Mouse (Mus musculus) layer of hippocampus, adult 2 months (tissue): ENCODE measurements around the gene Hrg. TPM values are rescaled to one million over a fixed set of nuclear protein-coding genes. Genes with fewer than 3 reads are reported as not detected.
A peak's percentile ranks its signal among the peaks of the same experiment; 100 is the strongest.
"Not testable (repeated sequence)": the region's sequence is repeated elsewhere in the genome, so short reads cannot be mapped to it uniquely, and the experiment has no call there.

Source experiments
- DNase-seq, 2 experiments: peaks; one replicate each; pipeline ENCODE4 v3.0.0; 2022; ENCODE audit warnings: low spot score in 2 of 2
- H3K27ac ChIP-seq: fragments of 200-600 bp; 2 replicates; pipeline ENCODE4 v1.8.1; 2022
- H3K4me3 ChIP-seq: fragments of 200-600 bp; 2 replicates; pipeline ENCODE4 v1.8.1; 2022; ENCODE audit warnings: mild to moderate bottlenecking
- CTCF ChIP-seq: fragments of 200-600 bp; conservative IDR thresholded peaks from 2 replicates; pipeline ENCODE4 v1.8.1; 2022; ENCODE audit warnings: antibody characterized with exemption, mild to moderate bottlenecking, moderate library complexity
- total RNA-seq, 2 experiments: library from RNA; stranded (reverse); gene quantifications; 2 replicates each; pipeline ENCODE4 v1.2.3; 2021

The Hrg gene
- total RNA-seq, 2 experiments from 2014 or later = not detected

DNA sequence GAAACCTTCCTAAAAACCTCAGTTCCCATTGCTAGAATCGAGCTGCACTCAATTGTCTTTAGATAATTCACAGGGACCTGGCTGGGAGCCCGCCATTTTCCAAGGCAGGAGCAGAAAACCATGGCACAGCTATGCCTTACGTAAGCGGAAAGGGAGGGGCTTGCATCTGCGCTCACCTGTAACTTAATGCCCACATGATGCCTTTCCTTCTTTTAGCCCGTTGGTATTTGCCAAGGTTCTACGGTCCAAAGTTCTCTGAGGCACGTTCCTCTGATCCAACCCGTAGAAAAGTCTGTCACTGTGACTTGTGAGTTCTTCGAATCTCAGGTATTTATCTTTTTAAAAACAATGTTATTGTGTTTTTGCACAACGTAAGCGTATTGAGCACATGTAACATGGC is 13.2 kb upstream of the Hrg start:
- no peak overlapping the region for H3K4me3 ChIP-seq
- H3K27ac ChIP-seq = no peak overlapping the region
- TF ChIP-seq CTCF = no peak
- no peak for DNase-seq

DNA sequence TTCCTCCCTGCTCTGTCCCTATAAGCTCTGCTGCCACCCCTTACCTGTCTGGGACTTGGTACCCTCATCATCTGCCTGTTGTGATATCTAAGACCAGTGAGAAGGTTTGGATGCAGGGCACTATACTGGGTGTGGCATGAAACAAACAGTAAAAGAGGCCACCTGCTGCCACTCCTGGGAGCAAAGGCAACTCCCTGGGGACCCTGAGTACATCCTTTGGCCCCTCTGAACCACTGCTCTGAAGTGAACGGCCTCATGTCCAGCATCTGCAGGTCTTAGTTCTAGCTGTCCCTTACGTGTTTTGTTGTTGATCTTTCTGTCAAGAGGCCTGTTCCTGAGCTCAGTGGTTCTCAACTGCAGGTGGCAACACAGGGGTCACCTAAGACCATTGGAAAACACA is 12.3 kb upstream of the Hrg start:
- Histone ChIP-seq H3K27ac (no peak overlapping the region), H3K4me3 (no peak overlapping the region)
- no peak for DNase-seq
- TF ChIP-seq CTCF = no peak

- Histone ChIP-seq H3K27ac (no peak overlapping the region), H3K4me3 (no peak overlapping the region)
- no peak for DNase-seq
- no peak for TF ChIP-seq CTCF
These were observed 11.7 kb upstream of the Hrg start for GRCm38 (mm10) chr16:22939120-22939695.

- not testable (repeated sequence) for H3K4me3 ChIP-seq, DNase-seq, H3K27ac ChIP-seq
These were observed 8.9 kb upstream of the Hrg start for GRCm38 (mm10) chr16:22941825-22942476.

- no peak overlapping the region for H3K4me3 ChIP-seq
- DNase-seq = no peak
- H3K27ac ChIP-seq = no peak overlapping the region
- TF ChIP-seq CTCF = no peak
These were observed 3.5 kb upstream of the Hrg start for GRCm38 (mm10) chr16:22947371-22947770.

GRCm38 (mm10) chr16:22953069-22953468 is 2.2 kb downstream of the Hrg start:
- no peak overlapping the region for H3K27ac ChIP-seq
- no peak overlapping the region for H3K4me3 ChIP-seq
- DNase-seq = no peak
- TF ChIP-seq CTCF = peak; percentile 71

- no peak for DNase-seq
These were observed 4.7 kb downstream of the Hrg start for GRCm38 (mm10) chr16:22955397-22956084.

DNA sequence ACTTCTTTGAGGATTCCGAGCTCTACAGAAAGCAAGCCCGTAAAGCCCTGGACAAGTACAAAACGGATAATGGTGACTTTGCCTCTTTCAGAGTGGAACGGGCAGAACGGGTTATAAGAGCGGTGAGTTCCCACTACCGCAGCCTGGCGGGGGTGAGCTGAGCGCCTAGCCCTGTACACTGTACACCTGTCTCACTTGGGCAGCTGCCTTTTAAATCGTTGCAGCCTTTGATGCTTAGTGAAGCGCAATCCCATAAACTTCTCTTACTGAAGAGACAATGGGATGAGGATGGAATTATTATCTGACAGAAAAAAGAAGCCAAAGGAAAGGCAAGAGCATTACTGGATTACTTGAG is 5.2 kb downstream of the Hrg start:
- H3K27ac ChIP-seq = no peak overlapping the region
- TF ChIP-seq CTCF = no peak
- DNase-seq = no peak
- H3K4me3 ChIP-seq = no peak overlapping the region

More at GRCm38 (mm10) chr16:22955397-22956084, 4.7 kb downstream of the Hrg start:
- Histone ChIP-seq H3K4me3 (no peak overlapping the region), H3K27ac (no peak overlapping the region)
- TF ChIP-seq CTCF = no peak

GRCm38 (mm10) chr16:22961073-22961472 is 10.2 kb downstream of the Hrg start:
- Histone ChIP-seq H3K27ac (no peak overlapping the region), H3K4me3 (no peak overlapping the region)
- no peak for DNase-seq
- TF ChIP-seq CTCF = no peak

GRCm38 (mm10) chr16:22962256-22962655 is 11.4 kb downstream of the Hrg start:
- H3K27ac ChIP-seq = no peak overlapping the region
- no peak for TF ChIP-seq CTCF
- H3K4me3 ChIP-seq = no peak overlapping the region
- no peak for DNase-seq

DNA sequence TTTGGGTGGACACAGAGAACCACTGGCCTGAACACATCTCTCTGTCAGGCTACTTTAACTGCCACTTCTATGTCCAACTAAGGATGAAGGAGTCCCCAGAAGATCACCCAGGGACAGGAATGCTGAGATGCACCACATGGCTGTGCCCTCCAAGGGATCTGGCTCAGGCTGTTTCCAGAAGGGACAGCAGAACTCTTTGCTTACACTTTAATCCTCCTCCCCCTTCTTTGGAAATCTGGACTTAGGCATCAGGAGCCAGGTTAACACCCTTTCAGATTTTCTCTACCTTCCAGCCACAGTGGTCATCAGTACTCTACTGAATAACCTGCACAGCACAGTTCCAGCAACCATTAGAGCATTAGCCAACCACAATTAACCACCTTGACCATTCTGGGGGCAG is 12.4 kb downstream of the Hrg start:
- Histone ChIP-seq H3K27ac (no peak overlapping the region), H3K4me3 (no peak overlapping the region)
- no peak for DNase-seq
- no peak for TF ChIP-seq CTCF

GRCm38 (mm10) chr16:22967383-22968030 is 16.6 kb downstream of the Hrg start:
- Histone ChIP-seq H3K27ac (no peak overlapping the region), H3K4me3 (no peak overlapping the region)
- TF ChIP-seq CTCF = no peak
- no peak for DNase-seq

GRCm38 (mm10) chr16:22996951-22997350 is 46.1 kb downstream of the Hrg start:
- not testable (repeated sequence) for H3K27ac ChIP-seq, H3K4me3 ChIP-seq, DNase-seq

Other genes with a start within 250 kb of the Hrg start
- gene Crygs, start 139.5 kb upstream of the Hrg start, total RNA-seq = not detected
- 10 to 100 TPM; 13.6 to 15.9 TPM for gene Tbccd1, start 93.4 kb upstream of the Hrg start, total RNA-seq
- gene Dnajb11, start 93.2 kb upstream of the Hrg start, total RNA-seq = 10 to 100 TPM; 61.1 to 62.5 TPM
- not detected for gene Ahsg, start 59.8 kb upstream of the Hrg start, total RNA-seq
- under 1 TPM; 0.49 to 0.54 TPM for gene Fetub, start 32.7 kb upstream of the Hrg start, total RNA-seq
- gene Kng2, start 78.4 kb downstream of the Hrg start, total RNA-seq = not detected
- gene Kng1, start 106.8 kb downstream of the Hrg start, total RNA-seq = not detected
- 100 to 1,000 TPM; 923 to 956 TPM for gene Eif4a2, start 156.4 kb downstream of the Hrg start, total RNA-seq
- 1 to 10 TPM; 4.8 to 5.3 TPM for gene Rfc4, start 176.7 kb downstream of the Hrg start, total RNA-seq
- not detected for gene Adipoq, start 195.5 kb downstream of the Hrg start, total RNA-seq